Mouse (Mus musculus) liver, postnatal 0 days (tissue): ENCODE results near the gene Sez6l.

ENCODE experiments used
- CTCF ChIP-seq: sonication (generic); IDR thresholded peaks from 2 replicates; pipeline ENCODE4 v1.5.1; 2016; ENCODE audit warnings: antibody characterized with exemption, low read depth
- EP300 ChIP-seq: IDR thresholded peaks from 2 replicates; pipeline ENCODE4 v1.6.1; 2016; ENCODE audit warnings: antibody characterized with exemption, low read depth, mild to moderate bottlenecking

DNA sequence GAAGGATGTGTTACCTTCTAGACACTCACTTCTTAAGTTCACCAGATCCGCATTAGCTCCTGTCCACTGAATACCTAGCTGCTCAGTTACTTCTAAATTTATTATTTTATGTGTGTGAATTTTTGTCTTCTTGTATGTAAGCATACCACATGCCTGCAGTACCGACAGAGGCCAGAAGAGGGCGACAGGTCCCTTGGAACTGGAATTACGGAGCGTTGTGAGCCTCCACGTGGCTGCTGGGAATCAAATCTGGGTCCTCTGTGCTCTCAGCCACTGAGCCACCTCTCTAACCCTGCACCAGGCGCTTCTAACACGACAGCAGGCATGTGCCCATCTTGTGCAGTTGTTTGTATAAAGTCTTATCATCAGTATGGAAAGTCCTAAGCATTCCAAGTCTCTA is 44.8 kb downstream of the Sez6l start:
- TF ChIP-seq CTCF (peak; percentile 57), EP300 (no peak)
